Mouse (Mus musculus): ENCODE measurements around the gene Cenpp.

The Cenpp gene

GRCm38 (mm10) chr13:49652481-49653179 lies at the start of gene Cenpp, which contains the start of gene Nol8:
TSS of gene Cenpp (minus strand) at chr13:49652785.
TSS of gene Nol8 (plus strand) at chr13:49653078.
- DNase-seq (ENCODE audit: extremely low read depth, low read depth, low spot score): peak; percentile 91

DNA sequence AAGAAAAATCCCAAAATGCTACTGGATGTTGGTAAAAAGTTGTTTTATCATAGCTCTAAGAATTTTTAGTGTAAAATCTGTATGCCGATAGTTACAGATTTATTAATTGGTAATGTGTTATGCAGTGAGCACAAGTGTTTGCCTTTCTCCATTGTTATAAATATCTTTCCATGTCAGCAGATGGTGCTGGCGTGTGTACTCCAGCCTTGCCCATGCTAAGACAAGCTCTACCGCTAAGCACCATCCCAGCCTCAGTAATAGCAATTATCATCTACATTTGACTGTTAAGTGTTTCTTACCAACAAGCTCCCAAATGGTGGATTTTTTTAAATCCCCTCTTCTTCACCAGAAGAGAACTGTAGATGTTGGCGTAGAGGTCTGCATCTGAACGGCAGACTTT lies 38.5 kb upstream of the Cenpp start:
- no peak for DNase-seq (ENCODE audit: extremely low read depth, low read depth, low spot score)

DNA sequence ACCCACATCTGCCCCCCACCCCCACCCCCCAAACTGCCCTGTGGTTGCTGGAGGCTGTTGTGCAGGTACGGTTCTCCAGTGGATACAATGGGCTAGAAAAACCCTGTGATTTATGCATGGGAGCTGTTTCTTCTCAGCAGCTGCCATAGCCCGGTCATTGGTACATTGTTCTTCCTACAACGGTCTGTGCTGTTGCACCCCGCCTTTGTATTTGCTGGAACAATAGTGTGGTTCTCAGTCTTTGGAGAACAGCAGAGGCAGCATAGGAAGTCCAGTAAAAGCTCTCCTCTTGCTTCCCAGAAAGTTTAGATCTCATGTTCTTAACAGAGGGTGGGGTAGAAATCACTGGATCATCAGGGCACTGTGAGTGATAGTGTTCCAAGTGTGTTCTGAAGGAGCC lies 31.7 kb upstream of the Cenpp start:
- DNase-seq (ENCODE audit: extremely low read depth, low read depth, low spot score): no peak

DNA sequence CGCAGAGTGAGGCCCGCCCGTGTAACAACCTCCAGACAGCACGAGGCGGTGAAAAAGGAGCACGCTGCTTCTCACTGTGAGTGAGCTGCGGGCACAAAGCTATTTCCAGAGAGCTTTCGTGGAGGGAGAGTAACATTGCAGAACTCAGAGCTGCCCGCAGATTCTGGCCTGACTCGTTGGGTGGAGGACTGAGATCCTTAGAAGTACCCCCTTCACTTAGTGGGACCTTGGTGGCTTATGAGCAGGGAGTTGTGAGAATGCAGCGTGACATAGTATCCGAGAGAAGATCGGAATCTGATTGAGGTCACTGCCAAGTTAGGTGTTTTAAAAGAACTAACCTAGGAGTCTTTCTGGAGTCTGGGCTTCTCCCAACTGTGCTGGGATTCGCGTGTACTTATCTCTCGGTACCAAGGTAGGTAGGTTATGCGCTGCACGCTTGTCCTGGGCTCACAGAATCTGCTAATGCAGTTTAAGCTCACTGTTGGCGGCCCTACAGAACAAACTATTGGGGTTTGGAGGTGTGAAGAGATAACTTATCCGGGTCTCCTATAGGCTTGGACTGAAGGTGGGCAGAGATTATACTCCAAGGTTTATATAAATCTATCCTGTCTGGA lies 29.8 kb upstream of the Cenpp start:
- no peak for DNase-seq (ENCODE audit: extremely low read depth, low read depth, low spot score)

GRCm38 (mm10) chr13:49681351-49682232 lies 29.0 kb upstream of the Cenpp start, which contains the start of gene Iars:
TSS of gene Iars (plus strand) at chr13:49682100.
- peak; percentile 83 for DNase-seq (ENCODE audit: extremely low read depth, low read depth, low spot score)

DNA sequence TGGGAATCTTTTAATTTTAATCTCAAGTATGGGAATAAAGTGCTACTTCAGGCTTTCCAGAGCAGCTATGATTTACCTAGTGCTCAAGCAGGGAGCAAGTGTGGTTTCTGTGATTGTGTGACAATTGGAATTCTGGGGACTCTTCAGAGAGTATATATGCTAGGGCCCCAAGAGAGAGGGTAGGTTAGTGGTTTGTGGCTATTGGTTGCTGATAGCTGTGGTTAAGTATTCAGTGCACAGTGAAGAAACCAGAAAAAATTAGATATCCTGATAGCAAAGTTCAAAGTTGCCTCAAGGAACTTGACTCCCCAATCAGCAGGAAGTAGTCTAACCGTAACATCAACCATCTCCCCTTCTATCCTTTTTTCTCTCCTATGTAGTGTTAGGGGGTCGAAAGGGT lies 25.2 kb upstream of the Cenpp start:
- no peak for DNase-seq (ENCODE audit: extremely low read depth, low read depth, low spot score)

DNA sequence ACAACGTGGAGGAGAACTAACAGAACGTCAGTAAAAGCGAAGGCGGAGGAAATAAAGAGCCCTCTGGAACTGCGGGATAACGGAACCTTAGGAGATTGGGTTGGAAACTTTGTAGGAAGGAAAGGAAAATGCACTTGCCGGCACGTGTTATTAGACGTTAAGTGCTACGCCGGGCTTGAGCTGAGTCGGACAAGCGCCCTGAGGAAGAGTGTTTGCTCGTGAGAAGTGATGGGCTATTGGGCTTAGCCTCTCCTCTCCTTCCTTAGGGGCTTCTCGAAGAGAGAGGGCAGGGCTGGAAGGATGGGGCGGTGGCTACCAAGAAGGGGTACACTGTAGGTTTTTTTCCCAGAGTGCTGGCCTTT lies 576 bp upstream of the Cenpp start:
- no peak for DNase-seq (ENCODE audit: extremely low read depth, low read depth, low spot score)

DNA sequence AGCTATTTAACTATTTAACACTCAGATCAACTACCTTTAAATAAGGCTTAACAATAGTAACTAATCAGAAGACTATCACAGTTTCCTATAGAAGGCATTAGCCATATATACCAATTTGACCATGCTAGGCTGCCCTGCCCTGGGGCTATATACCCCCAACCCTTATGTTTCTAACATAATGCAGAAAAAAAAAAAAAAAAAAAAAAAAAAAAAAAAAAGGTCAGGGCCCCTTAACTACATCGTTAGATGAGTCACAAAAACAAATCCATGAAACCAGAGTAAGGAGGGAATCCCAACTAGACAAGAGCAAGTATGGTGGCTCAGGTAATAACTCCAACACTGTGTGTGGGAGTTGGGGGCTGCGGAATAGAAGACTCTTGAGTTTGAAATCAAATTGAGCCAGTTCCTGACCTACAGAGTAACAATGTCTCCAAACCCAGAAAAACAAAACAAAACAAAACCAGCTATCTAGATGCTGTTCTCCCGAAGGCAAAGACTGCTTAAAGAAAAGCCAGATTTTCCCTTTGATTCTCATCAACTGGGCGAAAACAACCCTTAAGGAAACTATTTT lies 719 bp downstream of the Cenpp start:
- no peak for DNase-seq (ENCODE audit: extremely low read depth, low read depth, low spot score)

GRCm38 (mm10) chr13:49651136-49651535 lies 1.4 kb downstream of the Cenpp start:
- DNase-seq (ENCODE audit: extremely low read depth, low read depth, low spot score): no peak

- no peak for DNase-seq (ENCODE audit: extremely low read depth, low read depth, low spot score)
These were observed 6.6 kb downstream of the Cenpp start for GRCm38 (mm10) chr13:49646019-49646418.

GRCm38 (mm10) chr13:49644731-49645529 lies 7.7 kb downstream of the Cenpp start:
- DNase-seq (ENCODE audit: extremely low read depth, low read depth, low spot score): no peak

GRCm38 (mm10) chr13:49643669-49644362 lies 8.8 kb downstream of the Cenpp start:
- DNase-seq (ENCODE audit: extremely low read depth, low read depth, low spot score): no peak

- no peak for DNase-seq (ENCODE audit: extremely low read depth, low read depth, low spot score)
These were observed 9.9 kb downstream of the Cenpp start for GRCm38 (mm10) chr13:49642650-49643049.

- DNase-seq (ENCODE audit: extremely low read depth, low read depth, low spot score): no peak
These were observed 12.6 kb downstream of the Cenpp start for GRCm38 (mm10) chr13:49639965-49640364.

GRCm38 (mm10) chr13:49629076-49629475 lies 23.5 kb downstream of the Cenpp start:
- DNase-seq (ENCODE audit: extremely low read depth, low read depth, low spot score): no peak

DNA sequence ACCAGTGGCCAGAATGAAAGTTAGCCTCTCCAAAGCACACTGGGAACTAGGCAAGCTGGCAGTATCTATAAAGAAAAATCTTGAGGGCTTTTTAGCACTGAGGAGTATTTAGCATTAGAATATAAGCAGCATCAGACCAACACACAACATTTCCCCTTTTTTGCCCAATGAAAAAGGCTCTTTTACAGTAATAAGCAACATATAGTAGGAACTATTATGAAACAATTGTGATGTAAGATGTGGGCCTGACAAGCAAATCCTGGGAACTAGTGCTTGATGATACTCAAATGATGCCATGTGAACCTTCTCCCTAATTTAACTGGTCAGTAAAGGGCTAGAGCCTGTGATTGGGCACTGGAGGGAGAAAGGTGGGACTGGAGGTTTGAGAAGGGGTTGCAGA lies 24.4 kb downstream of the Cenpp start:
- DNase-seq (ENCODE audit: extremely low read depth, low read depth, low spot score): no peak

GRCm38 (mm10) chr13:49623216-49623615 lies 29.4 kb downstream of the Cenpp start:
- DNase-seq (ENCODE audit: extremely low read depth, low read depth, low spot score): no peak

DNA sequence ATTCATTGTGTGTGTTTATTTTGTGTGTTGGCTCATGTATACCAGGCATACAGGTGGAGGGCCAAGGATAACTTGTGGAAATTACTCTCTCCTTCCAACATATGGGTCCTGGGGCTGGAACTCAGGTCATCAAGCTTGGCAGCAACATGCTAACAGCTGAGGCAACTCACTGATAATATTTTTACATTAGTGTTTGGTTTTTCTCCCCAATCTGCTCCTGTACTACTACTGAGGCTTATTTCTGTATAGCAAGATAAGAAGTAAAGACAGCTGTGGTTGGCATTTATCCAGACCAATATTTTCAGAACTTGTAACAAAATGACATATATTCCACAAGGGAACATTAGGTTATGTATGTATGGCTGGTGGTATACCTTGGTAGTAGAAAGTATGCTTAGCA lies 34.2 kb downstream of the Cenpp start:
- DNase-seq (ENCODE audit: extremely low read depth, low read depth, low spot score): no peak

GRCm38 (mm10) chr13:49617021-49617420 lies 35.6 kb downstream of the Cenpp start:
- DNase-seq (ENCODE audit: extremely low read depth, low read depth, low spot score): no peak
